In the genomic region with DNA sequence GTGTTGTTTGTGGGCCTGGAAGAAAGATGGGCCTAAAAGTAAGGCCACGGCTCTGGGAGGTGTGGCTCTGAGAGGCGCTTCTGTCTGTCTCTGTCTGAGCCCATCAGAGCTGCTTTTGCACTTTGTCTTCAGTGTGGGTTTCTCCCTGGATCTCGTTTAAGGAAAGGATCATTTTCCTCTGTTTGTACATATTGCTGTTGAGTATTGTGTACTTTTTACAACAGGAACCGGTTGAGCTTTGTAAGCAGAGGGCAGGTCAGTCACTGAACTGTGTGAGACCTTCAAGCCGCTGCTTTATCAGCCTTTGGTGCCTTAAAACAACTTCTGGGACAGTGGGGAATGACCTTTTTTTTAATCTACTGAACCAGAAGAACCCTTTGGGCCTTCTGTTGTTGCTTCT, we compare ENCODE assay signal across 21 mouse cellular contexts. TPM values are rescaled to one million over a fixed set of nuclear protein-coding genes. Genes with fewer than 3 reads are reported as not detected.
DNase-seq lines count a peak whose midpoint lies in the region; ATAC-seq and TF ChIP-seq lines count a peak whose summit lies in the region.
"Had no signal": no experiment of that assay in that cellular context is flagged by ENCODE, and none has a peak within 500 bp of the region (broad histone marks: within the 10 kb centered on the region; RNA-seq: fewer than 3 reads in every experiment).

No protein-coding gene starts in this region.

- no peak for DNase-seq in heart, adult 2 months
- DNase-seq in kidney, adult 18-20 months = no peak
- DNase-seq in midbrain, postnatal 0 days (ENCODE audit: low spot score) = no peak
- DNase-seq in cerebellum, postnatal 14 days = no peak
- DNase-seq: cerebellum, adult 9-10 months; spleen, adult 18-20 months had no signal

- peaks cover 10% of the 10 kb centered on the region; the same call in 1 of the 2 replicates for H3K36me3 ChIP-seq in heart, embryonic 14.5 days (ENCODE audit: control insufficient read depth, insufficient read depth, low read length)
- peaks cover 15% of the 10 kb centered on the region for H3K36me3 ChIP-seq in heart, adult 2 months (ENCODE audit: control insufficient read depth, insufficient read depth, low read length)
- H3K36me3 ChIP-seq in kidney, embryonic 15.5 days = peaks cover 17% of the 10 kb centered on the region
- peaks cover 5% of the 10 kb centered on the region; the same call in 1 of the 2 replicates for H3K36me3 ChIP-seq in midbrain, postnatal 0 days (ENCODE audit: insufficient read depth, low read length)
- H3K36me3 ChIP-seq in midbrain, embryonic 13.5 days = 0 out of 2 replicates have a peak, but pooled peaks cover 3% of the 10 kb centered on the region
- H3K36me3 ChIP-seq: midbrain, embryonic 15.5 days had no signal

- TF ChIP-seq CTCF in heart, adult 2 months (IDR thresholded peaks at IDR 0.05) = no peak
- TF ChIP-seq CTCF in midbrain, postnatal 0 days (IDR thresholded peaks at IDR 0.05) = no peak

- H3K9ac ChIP-seq in heart, embryonic 14.5 days (ENCODE audit: low read length) = peak overlapping the region; percentile 54
- no peak overlapping the region for H3K9ac ChIP-seq in heart, adult 2 months (ENCODE audit: low read depth, low read length)
- H3K9ac ChIP-seq in kidney, embryonic 15.5 days = no peak overlapping the region
- H3K9ac ChIP-seq in midbrain, postnatal 0 days (replicated peaks; ENCODE audit: low read length, poor library complexity, severe bottlenecking) = no peak overlapping the region
- no peak overlapping the region for H3K9ac ChIP-seq in midbrain, embryonic 13.5 days (replicated peaks)
- H3K9ac ChIP-seq: embryonic facial prominence, embryonic 13.5 days; midbrain, embryonic 15.5 days had no signal

- H3K27me3 ChIP-seq in heart, embryonic 14.5 days (ENCODE audit: control insufficient read depth, insufficient read depth, low read length) = no peaks in the 10 kb centered on the region
- H3K27me3 ChIP-seq in heart, adult 2 months (ENCODE audit: control insufficient read depth, insufficient read depth, low read length) = no peaks in the 10 kb centered on the region
- H3K27me3 ChIP-seq in kidney, embryonic 15.5 days = no peaks in the 10 kb centered on the region
- H3K27me3 ChIP-seq in midbrain, postnatal 0 days (ENCODE audit: insufficient read depth, low read length) = no peaks in the 10 kb centered on the region
- no peaks in the 10 kb centered on the region for H3K27me3 ChIP-seq in midbrain, embryonic 13.5 days
- H3K27me3 ChIP-seq: embryonic facial prominence, embryonic 13.5 days; midbrain, embryonic 15.5 days had no signal

- no peak for TF ChIP-seq EP300 in heart, adult 2 months (IDR thresholded peaks at IDR 0.05; ENCODE audit: insufficient read depth, low read depth, low read length)

- peaks cover 9 to 27% of the 10 kb centered on the region in 2 experiments for H3K4me1 ChIP-seq in heart, embryonic 14.5 days (ENCODE audit: control insufficient read depth in 2 of 2, insufficient read depth in 2 of 2, low read length in 2 of 2)
- H3K4me1 ChIP-seq in heart, adult 2 months (ENCODE audit: control insufficient read depth, insufficient read depth, low read length) = peaks cover 6% of the 10 kb centered on the region
- peaks cover 14% of the 10 kb centered on the region for H3K4me1 ChIP-seq in kidney, embryonic 15.5 days
- no peaks in the 10 kb centered on the region for H3K4me1 ChIP-seq in midbrain, postnatal 0 days (ENCODE audit: insufficient read depth, low read length)
- H3K4me1 ChIP-seq in midbrain, embryonic 13.5 days (replicated peaks) = peaks cover 15% of the 10 kb centered on the region
- H3K4me1 ChIP-seq: embryonic facial prominence, embryonic 13.5 days had no signal

- H3K4me3 ChIP-seq in heart, embryonic 14.5 days (ENCODE audit: control insufficient read depth in 1 of 2, insufficient read depth in 1 of 2, low read depth in 1 of 2, low read length in 2 of 2) = no peak overlapping the region
- H3K4me3 ChIP-seq in heart, adult 2 months = no peak overlapping the region
- H3K4me3 ChIP-seq in kidney, embryonic 15.5 days (replicated peaks) = no peak overlapping the region
- no peak overlapping the region for H3K4me3 ChIP-seq in midbrain, postnatal 0 days (ENCODE audit: low read depth, low read length)
- no peak overlapping the region for H3K4me3 ChIP-seq in midbrain, embryonic 13.5 days (replicated peaks)
- H3K4me3 ChIP-seq: embryonic facial prominence, embryonic 13.5 days; midbrain, embryonic 15.5 days had no signal

- intact Hi-C loops in heart, adult 2 months (cut with DNase I) = no loop called here

- no peaks in the 10 kb centered on the region for H3K9me3 ChIP-seq in heart, embryonic 14.5 days (ENCODE audit: control insufficient read depth, low read length)
- H3K9me3 ChIP-seq in kidney, embryonic 15.5 days (replicated peaks) = no peaks in the 10 kb centered on the region
- H3K9me3 ChIP-seq in midbrain, postnatal 0 days (ENCODE audit: low read length) = no peaks in the 10 kb centered on the region
- H3K9me3 ChIP-seq in midbrain, embryonic 13.5 days = no peaks in the 10 kb centered on the region
- H3K9me3 ChIP-seq: embryonic facial prominence, embryonic 13.5 days; midbrain, embryonic 15.5 days had no signal

- ATAC-seq in heart, embryonic 14.5 days (ENCODE audit: insufficient number of reproducible peaks, insufficient read depth, low FRiP score, low read depth) = no peak
- no peak for ATAC-seq in kidney, embryonic 15.5 days (replicated peaks; ENCODE audit: low FRiP score)
- no peak for ATAC-seq in midbrain, postnatal 0 days (ENCODE audit: low FRiP score)
- no peak for ATAC-seq in midbrain, embryonic 13.5 days
- ATAC-seq: forebrain, embryonic 16.5 days; lung, postnatal 0 days; midbrain, embryonic 15.5 days had no signal

- TF ChIP-seq POLR2A in heart, adult 2 months (IDR thresholded peaks at IDR 0.05; ENCODE audit: insufficient read depth, low read depth, low read length) = no peak

- H3K4me2 ChIP-seq in heart, embryonic 14.5 days (ENCODE audit: low read length) = no peak overlapping the region
- no peak overlapping the region for H3K4me2 ChIP-seq in kidney, embryonic 15.5 days
- no peak overlapping the region for H3K4me2 ChIP-seq in midbrain, postnatal 0 days (ENCODE audit: low read depth, low read length, poor library complexity, severe bottlenecking)
- H3K4me2 ChIP-seq in midbrain, embryonic 13.5 days (replicated peaks) = no peak overlapping the region
- H3K4me2 ChIP-seq: embryonic facial prominence, embryonic 13.5 days; midbrain, embryonic 15.5 days had no signal

- 40% methylated on average over 5 of the region's 5 CpGs for WGBS in heart, embryonic 14.5 days
- WGBS in heart, adult 2 months = 39% methylated on average over 5 of the region's 5 CpGs
- WGBS in kidney, embryonic 15.5 days = 27% methylated on average over 5 of the region's 5 CpGs
- 57% methylated on average over 5 of the region's 5 CpGs for WGBS in midbrain, postnatal 0 days
- 52% methylated on average over 5 of the region's 5 CpGs for WGBS in midbrain, embryonic 13.5 days

- H3K27ac ChIP-seq in heart, embryonic 14.5 days (replicated peaks in 1 of 2; ENCODE audit: control insufficient read depth in 1 of 2, insufficient read depth in 1 of 2, low read depth in 2 of 2, low read length in 2 of 2) = peak overlapping the region; percentile 1 to 57; a peak in 2 of 4 replicates
- H3K27ac ChIP-seq in heart, adult 2 months = no peak overlapping the region
- H3K27ac ChIP-seq in kidney, embryonic 15.5 days = peak overlapping the region; percentile 42
- H3K27ac ChIP-seq in midbrain, postnatal 0 days (ENCODE audit: low read depth, low read length) = 0 out of 2 replicates have a peak overlapping the region, but pooled peaks have one; percentile 55
- no peak overlapping the region for H3K27ac ChIP-seq in midbrain, embryonic 13.5 days
- H3K27ac ChIP-seq: embryonic facial prominence, embryonic 13.5 days; midbrain, embryonic 15.5 days had no signal

- H3K79me2 ChIP-seq in heart, adult 2 months (replicated peaks; ENCODE audit: control insufficient read depth, insufficient read depth, low read length) = peaks cover 4% of the 10 kb centered on the region

RNA-seq across cellular contexts. Expression of gene R3hdm2, which starts 32.0 kb away (rescaled TPM):
- polyA plus RNA-seq in heart, embryonic 14.5 days (2014; fragmentation: Nextera tagmentation; extraction: Ambion mirVana) = 32.8 and 36.3 TPM in 2 replicates
- total RNA-seq in heart, adult 2 months (2021) = 100 to 1,000 TPM; 151 to 171 TPM
- polyA plus RNA-seq in heart, adult 2 months (2012; rRNA removed) = 120 and 154 TPM in 2 replicates
- 34.7 and 35.9 TPM in 2 replicates for polyA plus RNA-seq in kidney, embryonic 15.5 days (2015; fragmentation: Nextera tagmentation; extraction: Ambion mirVana)
- total RNA-seq in midbrain, postnatal 0 days (2014; rRNA removed) = 52.0 and 53.2 TPM in 2 replicates
- polyA plus RNA-seq in midbrain, postnatal 0 days (2015; fragmentation: Nextera tagmentation; extraction: Ambion mirVana) = 38.0 and 40.0 TPM in 2 replicates
- polyA plus RNA-seq in midbrain, embryonic 13.5 days (2015; fragmentation: Nextera tagmentation; extraction: Ambion mirVana) = 35.0 and 36.1 TPM in 2 replicates

RNA-seq across cellular contexts. Expression of gene Inhbc, which starts 41.9 kb away (rescaled TPM):
- polyA plus RNA-seq in heart, embryonic 14.5 days (2014; fragmentation: Nextera tagmentation; extraction: Ambion mirVana) = not detected in 2 replicates
- not detected for total RNA-seq in heart, adult 2 months (2021)
- 0.18 TPM in 1 of 2 replicates, not detected in the other for polyA plus RNA-seq in heart, adult 2 months (2012; rRNA removed)
- polyA plus RNA-seq in kidney, embryonic 15.5 days (2015; fragmentation: Nextera tagmentation; extraction: Ambion mirVana) = 0.19 and 0.45 TPM in 2 replicates
- not detected in 2 replicates for total RNA-seq in midbrain, postnatal 0 days (2014; rRNA removed)
- polyA plus RNA-seq in midbrain, postnatal 0 days (2015; fragmentation: Nextera tagmentation; extraction: Ambion mirVana) = not detected in 2 replicates
- polyA plus RNA-seq in midbrain, embryonic 13.5 days (2015; fragmentation: Nextera tagmentation; extraction: Ambion mirVana) = not detected in 2 replicates
- total RNA-seq: gastrocnemius, adult 18-20 months; hematopoietic stem cell, adult 5-6 weeks; layer of hippocampus, postnatal 25 days; left cerebral cortex, postnatal 14 days; megakaryocyte progenitor cell, adult 5-6 weeks had no signal
- polyA plus RNA-seq: embryonic facial prominence, embryonic 13.5 days; forebrain, embryonic 16.5 days; limb, embryonic 14.5 days; lung, postnatal 0 days; midbrain, embryonic 15.5 days; neural tube, embryonic 11.5 days had no signal

RNA-seq across cellular contexts. Expression of gene Inhbe, which starts 57.9 kb away (rescaled TPM):
- polyA plus RNA-seq in heart, embryonic 14.5 days (2014; fragmentation: Nextera tagmentation; extraction: Ambion mirVana) = not detected in 2 replicates
- total RNA-seq in heart, adult 2 months (2021) = not detected
- polyA plus RNA-seq in heart, adult 2 months (2012; rRNA removed) = not detected in 2 replicates
- not detected in 2 replicates for polyA plus RNA-seq in kidney, embryonic 15.5 days (2015; fragmentation: Nextera tagmentation; extraction: Ambion mirVana)
- total RNA-seq in midbrain, postnatal 0 days (2014; rRNA removed) = not detected in 2 replicates
- polyA plus RNA-seq in midbrain, postnatal 0 days (2015; fragmentation: Nextera tagmentation; extraction: Ambion mirVana) = 0.04 TPM in 1 of 2 replicates, not detected in the other
- 0.04 TPM in 1 of 2 replicates, not detected in the other for polyA plus RNA-seq in midbrain, embryonic 13.5 days (2015; fragmentation: Nextera tagmentation; extraction: Ambion mirVana)
- total RNA-seq: gastrocnemius, adult 18-20 months; hematopoietic stem cell, adult 5-6 weeks; layer of hippocampus, postnatal 25 days had no signal
- polyA plus RNA-seq: forebrain, embryonic 16.5 days; limb, embryonic 14.5 days; lung, postnatal 0 days; neural tube, embryonic 11.5 days; stomach, embryonic 14.5 days had no signal

Comparison
In these comparisons a context has a peak if more than half of its experiments do, and no peak if none do; other contexts are left out.
1. H3K27ac ChIP-seq: peak in heart, embryonic 14.5 days (2 of 2), kidney, embryonic 15.5 days (single experiment) and midbrain, postnatal 0 days (single experiment); none in heart, adult 2 months (single experiment) and midbrain, embryonic 13.5 days (single experiment).